Comparison of ENCODE assay signal across 27 mouse cellular contexts in genomic region chr4:98688520-98688919, GRCm38 (mm10). TPM values are rescaled to one million over a fixed set of nuclear protein-coding genes. Genes with fewer than 3 reads are reported as not detected.
DNase-seq lines count a peak whose midpoint lies in the region; ATAC-seq and TF ChIP-seq lines count a peak whose summit lies in the region.
"Had no signal": no experiment of that assay in that cellular context is flagged by ENCODE, and none has a peak within 500 bp of the region (broad histone marks: within the 10 kb centered on the region; RNA-seq: fewer than 3 reads in every experiment).

No protein-coding gene starts in this region.

- 80% methylated on average over 9 of the region's 9 CpGs for WGBS in forebrain, embryonic 14.5 days
- WGBS in forebrain, embryonic 11.5 days = 87% methylated on average over 9 of the region's 9 CpGs
- 53% methylated on average over 9 of the region's 9 CpGs for WGBS in hindbrain, embryonic 12.5 days
- 53% methylated on average over 9 of the region's 9 CpGs for WGBS in hindbrain, postnatal 0 days
- 45% methylated on average over 9 of the region's 9 CpGs for WGBS in midbrain, postnatal 0 days
- 85% methylated on average over 9 of the region's 9 CpGs for WGBS in embryonic facial prominence, embryonic 10.5 days

- no peaks in the 10 kb centered on the region for H3K9me3 ChIP-seq in forebrain, embryonic 14.5 days (replicated peaks; ENCODE audit: control insufficient read depth, low read length)
- H3K9me3 ChIP-seq in forebrain, embryonic 11.5 days (ENCODE audit: control insufficient read depth, low read length) = no peaks in the 10 kb centered on the region
- no peaks in the 10 kb centered on the region for H3K9me3 ChIP-seq in hindbrain, embryonic 12.5 days (replicated peaks)
- no peaks in the 10 kb centered on the region for H3K9me3 ChIP-seq in hindbrain, postnatal 0 days (ENCODE audit: low read length)
- H3K9me3 ChIP-seq in midbrain, postnatal 0 days (ENCODE audit: low read length) = no peaks in the 10 kb centered on the region
- H3K9me3 ChIP-seq in embryonic facial prominence, embryonic 10.5 days = no peaks in the 10 kb centered on the region
- H3K9me3 ChIP-seq: liver, embryonic 13.5 days had no signal

- peak overlapping the region; percentile 52; the same call in 1 of the 2 replicates for H3K27ac ChIP-seq in forebrain, embryonic 14.5 days (ENCODE audit: low read depth, low read length)
- no peak overlapping the region for H3K27ac ChIP-seq in forebrain, embryonic 11.5 days (ENCODE audit: low read depth, low read length)
- H3K27ac ChIP-seq in hindbrain, embryonic 12.5 days = peak overlapping the region; percentile 35; the same call in 1 of the 2 replicates
- no peak overlapping the region for H3K27ac ChIP-seq in hindbrain, postnatal 0 days
- 0 out of 2 replicates have a peak overlapping the region, but pooled peaks have one; percentile 21 for H3K27ac ChIP-seq in midbrain, postnatal 0 days (ENCODE audit: low read depth, low read length)
- no peak overlapping the region for H3K27ac ChIP-seq in embryonic facial prominence, embryonic 10.5 days (replicated peaks)
- H3K27ac ChIP-seq: limb, embryonic 13.5 days; liver, embryonic 13.5 days had no signal

- H3K4me1 ChIP-seq in forebrain, embryonic 14.5 days (ENCODE audit: control insufficient read depth, insufficient read depth, low read length) = peaks cover 8% of the 10 kb centered on the region; the same call in 1 of the 2 replicates
- 0 out of 2 replicates have a peak, but pooled peaks cover 2% of the 10 kb centered on the region for H3K4me1 ChIP-seq in forebrain, embryonic 11.5 days (replicated peaks; ENCODE audit: control insufficient read depth, insufficient read depth, low read length)
- H3K4me1 ChIP-seq in hindbrain, embryonic 12.5 days = peaks cover 9% of the 10 kb centered on the region
- H3K4me1 ChIP-seq in hindbrain, postnatal 0 days (ENCODE audit: insufficient read depth, low read length) = no peaks in the 10 kb centered on the region
- no peaks in the 10 kb centered on the region for H3K4me1 ChIP-seq in midbrain, postnatal 0 days (ENCODE audit: insufficient read depth, low read length)
- no peaks in the 10 kb centered on the region for H3K4me1 ChIP-seq in embryonic facial prominence, embryonic 10.5 days
- H3K4me1 ChIP-seq: limb, embryonic 13.5 days; liver, embryonic 13.5 days had no signal

- peaks cover 3% of the 10 kb centered on the region; the same call in 1 of the 2 replicates for H3K36me3 ChIP-seq in forebrain, embryonic 14.5 days (ENCODE audit: control insufficient read depth, insufficient read depth, low read length)
- H3K36me3 ChIP-seq in forebrain, embryonic 11.5 days (ENCODE audit: control insufficient read depth, insufficient read depth, low read length) = no peaks in the 10 kb centered on the region
- no peaks in the 10 kb centered on the region for H3K36me3 ChIP-seq in hindbrain, embryonic 12.5 days
- no peaks in the 10 kb centered on the region for H3K36me3 ChIP-seq in hindbrain, postnatal 0 days (ENCODE audit: insufficient read depth, low read length)
- no peaks in the 10 kb centered on the region for H3K36me3 ChIP-seq in midbrain, postnatal 0 days (ENCODE audit: insufficient read depth, low read length)
- peaks cover 12% of the 10 kb centered on the region for H3K36me3 ChIP-seq in embryonic facial prominence, embryonic 10.5 days (replicated peaks)
- H3K36me3 ChIP-seq: liver, embryonic 13.5 days had no signal

- no peak for ATAC-seq in forebrain, embryonic 14.5 days
- ATAC-seq in forebrain, embryonic 11.5 days (replicated peaks; ENCODE audit: low FRiP score) = no peak
- peak; percentile 43; the same call in 1 of the 2 replicates for ATAC-seq in hindbrain, embryonic 12.5 days (ENCODE audit: low FRiP score)
- ATAC-seq in hindbrain, postnatal 0 days = no peak
- ATAC-seq in midbrain, postnatal 0 days (ENCODE audit: low FRiP score) = 0 out of 2 replicates have a peak, but pooled peaks have one; percentile 22
- ATAC-seq: forebrain, embryonic 16.5 days had no signal

- TF ChIP-seq CTCF in hindbrain, postnatal 0 days (IDR thresholded peaks at IDR 0.05; ENCODE audit: low read depth) = no peak
- no peak for TF ChIP-seq CTCF in midbrain, postnatal 0 days (IDR thresholded peaks at IDR 0.05)

- no peak overlapping the region for H3K4me3 ChIP-seq in forebrain, embryonic 14.5 days (ENCODE audit: low read depth, low read length)
- H3K4me3 ChIP-seq in forebrain, embryonic 11.5 days (ENCODE audit: low read depth, low read length) = no peak overlapping the region
- H3K4me3 ChIP-seq in hindbrain, embryonic 12.5 days = no peak overlapping the region
- H3K4me3 ChIP-seq in hindbrain, postnatal 0 days (ENCODE audit: low read length) = no peak overlapping the region
- no peak overlapping the region for H3K4me3 ChIP-seq in midbrain, postnatal 0 days (ENCODE audit: low read depth, low read length)
- no peak overlapping the region for H3K4me3 ChIP-seq in embryonic facial prominence, embryonic 10.5 days
- H3K4me3 ChIP-seq: heart, embryonic 12.5 days; limb, embryonic 13.5 days; liver, embryonic 13.5 days had no signal

- H3K27me3 ChIP-seq in forebrain, embryonic 14.5 days (replicated peaks; ENCODE audit: control insufficient read depth, insufficient read depth, low read length) = no peaks in the 10 kb centered on the region
- H3K27me3 ChIP-seq in forebrain, embryonic 11.5 days (ENCODE audit: control insufficient read depth, insufficient read depth, low read length) = no peaks in the 10 kb centered on the region
- H3K27me3 ChIP-seq in hindbrain, embryonic 12.5 days = no peaks in the 10 kb centered on the region
- no peaks in the 10 kb centered on the region for H3K27me3 ChIP-seq in hindbrain, postnatal 0 days (ENCODE audit: insufficient read depth, low read length)
- H3K27me3 ChIP-seq in midbrain, postnatal 0 days (ENCODE audit: insufficient read depth, low read length) = no peaks in the 10 kb centered on the region
- no peaks in the 10 kb centered on the region for H3K27me3 ChIP-seq in embryonic facial prominence, embryonic 10.5 days (replicated peaks; ENCODE audit: low read depth, poor library complexity, severe bottlenecking)
- H3K27me3 ChIP-seq: heart, embryonic 12.5 days; limb, embryonic 13.5 days; liver, embryonic 13.5 days had no signal

- no peak overlapping the region for H3K4me2 ChIP-seq in forebrain, embryonic 14.5 days (ENCODE audit: low read length)
- H3K4me2 ChIP-seq in forebrain, embryonic 11.5 days (ENCODE audit: low read depth, low read length, severe bottlenecking) = no peak overlapping the region
- H3K4me2 ChIP-seq in hindbrain, embryonic 12.5 days (replicated peaks) = no peak overlapping the region
- H3K4me2 ChIP-seq in hindbrain, postnatal 0 days (ENCODE audit: low read depth, low read length) = 0 out of 2 replicates have a peak overlapping the region, but pooled peaks have one; percentile 16
- no peak overlapping the region for H3K4me2 ChIP-seq in midbrain, postnatal 0 days (ENCODE audit: low read depth, low read length, poor library complexity, severe bottlenecking)
- H3K4me2 ChIP-seq: heart, embryonic 12.5 days; limb, embryonic 13.5 days; liver, embryonic 13.5 days had no signal

- no peak for DNase-seq in forebrain, embryonic 14.5 days (ENCODE audit: low spot score)
- DNase-seq in forebrain, embryonic 11.5 days (ENCODE audit: low spot score) = no peak
- no peak for DNase-seq in hindbrain, postnatal 0 days (ENCODE audit: low spot score)
- no peak for DNase-seq in midbrain, postnatal 0 days (ENCODE audit: low spot score)
- no peak for DNase-seq in embryonic facial prominence, embryonic 10.5 days (ENCODE audit: low spot score)
- DNase-seq in frontal cortex, postnatal 25 days (ENCODE audit: low spot score in 2 of 2) = no peak
- no peak for DNase-seq in heart, postnatal 36 days
- DNase-seq: adrenal gland, postnatal 14 days; cerebellum, adult 9-10 months; gastrocnemius, postnatal 25 days; heart, adult 18-20 months; heart, postnatal 10 days; kidney, adult 11 months; kidney, postnatal 4 days; liver, embryonic 13.5 days; lung, adult 2 months; lung, postnatal 14 days; right cerebral cortex, postnatal 14 days had no signal

- intact Hi-C loops in heart, postnatal 36 days (cut with DNase I) = no loop called here

- no peak overlapping the region for H3K9ac ChIP-seq in forebrain, embryonic 14.5 days (ENCODE audit: low read length)
- H3K9ac ChIP-seq in forebrain, embryonic 11.5 days (ENCODE audit: low read length) = no peak overlapping the region
- no peak overlapping the region for H3K9ac ChIP-seq in hindbrain, embryonic 12.5 days
- H3K9ac ChIP-seq in hindbrain, postnatal 0 days (replicated peaks; ENCODE audit: low read length) = no peak overlapping the region
- no peak overlapping the region for H3K9ac ChIP-seq in midbrain, postnatal 0 days (replicated peaks; ENCODE audit: low read length, poor library complexity, severe bottlenecking)
- H3K9ac ChIP-seq: heart, embryonic 12.5 days; limb, embryonic 13.5 days; liver, embryonic 13.5 days had no signal

RNA-seq across cellular contexts. Expression of gene L1td1, which starts 38.0 kb away (rescaled TPM):
- polyA plus RNA-seq in forebrain, embryonic 14.5 days (2014; fragmentation: Nextera tagmentation; extraction: Ambion mirVana) = 0.14 TPM in 1 of 2 replicates, not detected in the other
- 0.19 TPM in 1 of 2 replicates, not detected in the other for polyA plus RNA-seq in forebrain, embryonic 11.5 days (2014; fragmentation: Nextera tagmentation; extraction: Ambion mirVana)
- polyA plus RNA-seq in hindbrain, embryonic 12.5 days (2016; fragmentation: Nextera tagmentation; extraction: Ambion mirVana) = 0.30 and 0.36 TPM in 2 replicates
- 1.0 TPM in 1 of 2 replicates, not detected in the other for total RNA-seq in hindbrain, postnatal 0 days (2014; rRNA removed)
- 0.15 and 0.19 TPM in 2 replicates for polyA plus RNA-seq in hindbrain, postnatal 0 days (2015; fragmentation: Nextera tagmentation; extraction: Ambion mirVana)
- not detected in 2 replicates for total RNA-seq in midbrain, postnatal 0 days (2014; rRNA removed)
- polyA plus RNA-seq in midbrain, postnatal 0 days (2015; fragmentation: Nextera tagmentation; extraction: Ambion mirVana) = not detected in 2 replicates
- 0.35 and 0.44 TPM in 2 replicates for polyA plus RNA-seq in embryonic facial prominence, embryonic 10.5 days (2016; fragmentation: Nextera tagmentation; extraction: Ambion mirVana)
- total RNA-seq in heart, postnatal 36 days (2021) = not detected
- total RNA-seq: adrenal gland, postnatal 14 days; common myeloid progenitor, adult 5-6 weeks; gastrocnemius, postnatal 25 days; heart, postnatal 10 days; left cerebral cortex, postnatal 25 days; megakaryocyte progenitor cell, adult 5-6 weeks had no signal
- polyA plus RNA-seq: forebrain, embryonic 16.5 days; liver, embryonic 13.5 days; thymus, postnatal 0 days; urinary bladder, adult 2 months had no signal

Comparison
In these comparisons a context has a peak if more than half of its experiments do, and no peak if none do; other contexts are left out.
1. ATAC-seq: peak in hindbrain, embryonic 12.5 days (single experiment) and midbrain, postnatal 0 days (single experiment); none in forebrain, embryonic 14.5 days (single experiment), forebrain, embryonic 11.5 days (single experiment) and hindbrain, postnatal 0 days (single experiment).
2. H3K27ac ChIP-seq: peak in forebrain, embryonic 14.5 days (single experiment), hindbrain, embryonic 12.5 days (single experiment) and midbrain, postnatal 0 days (single experiment); none in forebrain, embryonic 11.5 days (single experiment), hindbrain, postnatal 0 days (single experiment) and embryonic facial prominence, embryonic 10.5 days (single experiment).